Mouse (Mus musculus): ENCODE measurements at regions not wholly inside any gene's neighbourhood (a gene's known extent, or its start where the extent isn't known, plus 50 kb on each side); places are given as distances from the start of the nearest gene placed in this dataset.
A peak's percentile ranks its signal among the peaks of the same experiment; 100 is the strongest.

DNA sequence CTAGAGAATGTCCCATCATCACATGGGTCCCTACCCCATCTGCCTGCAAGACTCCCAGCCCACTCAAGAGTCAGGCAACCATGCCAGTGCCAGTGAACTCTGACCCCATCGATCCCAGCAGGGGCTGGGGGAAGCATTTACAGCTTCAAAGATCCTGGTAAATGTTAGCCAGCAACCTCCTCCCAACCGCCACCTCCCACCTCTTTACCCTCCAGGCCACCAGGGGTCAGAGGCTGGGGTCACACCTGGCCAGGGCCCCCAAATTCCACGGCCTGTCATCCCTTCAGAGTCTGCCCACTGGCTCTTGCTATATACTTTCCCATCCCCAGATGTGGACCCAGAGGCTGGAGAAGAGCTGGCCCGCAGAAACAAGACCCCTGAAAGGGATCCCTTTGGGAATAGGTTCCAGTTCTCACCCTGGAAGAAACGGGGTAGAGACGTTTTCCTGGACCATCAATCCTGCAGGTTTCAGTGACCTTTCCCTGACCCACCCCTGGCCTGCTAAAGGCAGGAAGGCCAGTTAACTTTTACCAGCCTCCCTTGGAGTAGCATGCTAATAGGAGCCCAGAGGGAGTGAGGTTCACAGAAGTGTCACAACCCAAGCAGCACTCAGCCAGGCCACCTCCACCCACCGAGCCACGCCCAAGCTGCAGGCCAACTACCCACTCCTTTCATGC is 132.9 kb upstream of the Zfp703 start:
- Histone ChIP-seq H3K27ac (no peak overlapping the region), H3K4me3 (no peak overlapping the region)
- intact Hi-C loops (cut with DNase I): no loop called here
- no peak for DNase-seq (ENCODE audit: extremely low spot score in 1 of 2, low spot score in 2 of 2)
- TF ChIP-seq CTCF (IDR thresholded peaks at IDR 0.05): no peak

DNA sequence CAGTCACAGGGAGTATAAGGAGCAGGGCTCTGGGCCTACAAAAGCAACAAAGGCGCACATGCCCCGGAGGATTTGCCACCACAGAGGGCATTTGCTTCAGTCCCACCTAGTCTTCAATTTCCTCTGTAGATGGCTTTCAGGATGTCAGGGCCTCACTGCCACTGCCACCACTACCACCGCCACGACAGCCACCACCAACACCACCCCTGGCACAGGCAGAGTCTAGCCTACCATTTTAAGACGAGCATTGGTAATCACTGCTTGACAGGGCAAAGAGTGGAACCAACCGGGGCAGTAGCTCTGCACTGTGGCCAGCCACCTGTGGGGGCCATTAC is 132.3 kb upstream of the Zfp703 start:
- no peak for TF ChIP-seq CTCF (IDR thresholded peaks at IDR 0.05)
- Histone ChIP-seq H3K4me3 (no peak overlapping the region), H3K27ac (no peak overlapping the region)
- intact Hi-C loops (cut with DNase I): no loop called here
- no peak for DNase-seq (ENCODE audit: extremely low spot score in 1 of 2, low spot score in 2 of 2)

DNA sequence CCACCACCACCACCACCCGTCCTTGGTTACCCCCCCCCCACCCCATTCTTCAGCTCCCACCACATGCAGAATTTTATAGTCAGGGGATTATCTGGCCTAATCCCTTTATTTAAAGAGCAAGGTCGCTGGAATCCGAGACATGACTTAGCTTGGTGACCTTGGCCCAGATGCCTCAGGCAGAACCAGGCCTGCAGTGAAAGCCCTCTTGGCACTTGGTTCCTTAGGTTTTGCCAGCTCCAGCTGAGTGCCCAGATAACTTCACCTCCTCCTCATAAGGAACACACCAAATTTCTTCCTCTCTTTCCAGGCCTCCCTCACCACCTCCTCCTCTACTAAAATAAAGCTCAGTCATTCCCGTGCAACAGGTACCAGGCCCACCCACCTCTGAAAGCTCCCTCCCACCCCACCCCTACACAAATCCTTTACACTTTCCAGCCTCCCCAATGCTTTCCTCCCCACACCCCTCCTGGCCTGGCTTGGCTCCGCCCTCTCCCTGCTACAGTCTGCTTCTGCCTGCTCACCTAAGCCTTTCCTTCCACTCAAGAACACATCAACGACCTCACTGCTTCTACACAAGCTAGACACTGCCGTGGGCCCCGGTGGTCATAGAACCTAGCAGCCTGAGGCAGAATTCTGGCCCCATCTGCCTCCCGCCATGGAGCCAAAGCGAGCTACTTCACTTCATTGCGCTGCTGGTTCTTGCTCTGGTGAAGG is 131.5 kb upstream of the Zfp703 start:
- no peak for DNase-seq (ENCODE audit: extremely low spot score in 1 of 2, low spot score in 2 of 2)
- TF ChIP-seq CTCF (IDR thresholded peaks at IDR 0.05): no peak
- Histone ChIP-seq H3K27ac (no peak overlapping the region), H3K4me3 (no peak overlapping the region)
- intact Hi-C loops (cut with DNase I): no loop called here

DNA sequence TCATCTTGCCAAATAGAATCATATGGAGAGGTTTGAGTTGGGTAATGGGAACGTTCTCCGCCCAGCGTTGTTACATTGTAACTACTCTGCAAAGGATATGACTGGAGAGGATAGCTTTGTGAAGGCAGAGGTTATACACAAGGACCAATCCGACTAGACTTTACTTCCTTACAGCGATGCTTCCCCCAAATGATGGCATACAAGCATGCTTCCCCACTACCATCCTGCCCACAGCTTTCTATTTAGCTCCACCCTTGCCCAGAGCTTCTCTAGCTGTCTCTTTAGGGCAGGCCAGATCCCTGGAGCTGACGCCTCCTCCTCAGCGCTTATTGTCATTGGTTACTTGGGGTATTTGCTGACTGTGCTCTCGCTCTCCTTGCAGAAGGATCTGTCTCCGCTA is 130.1 kb upstream of the Zfp703 start:
- intact Hi-C loops (cut with DNase I): no loop called here
- DNase-seq (ENCODE audit: extremely low spot score in 1 of 2, low spot score in 2 of 2): no peak
- Histone ChIP-seq H3K27ac (no peak overlapping the region), H3K4me3 (no peak overlapping the region)
- TF ChIP-seq CTCF (IDR thresholded peaks at IDR 0.05): no peak

DNA sequence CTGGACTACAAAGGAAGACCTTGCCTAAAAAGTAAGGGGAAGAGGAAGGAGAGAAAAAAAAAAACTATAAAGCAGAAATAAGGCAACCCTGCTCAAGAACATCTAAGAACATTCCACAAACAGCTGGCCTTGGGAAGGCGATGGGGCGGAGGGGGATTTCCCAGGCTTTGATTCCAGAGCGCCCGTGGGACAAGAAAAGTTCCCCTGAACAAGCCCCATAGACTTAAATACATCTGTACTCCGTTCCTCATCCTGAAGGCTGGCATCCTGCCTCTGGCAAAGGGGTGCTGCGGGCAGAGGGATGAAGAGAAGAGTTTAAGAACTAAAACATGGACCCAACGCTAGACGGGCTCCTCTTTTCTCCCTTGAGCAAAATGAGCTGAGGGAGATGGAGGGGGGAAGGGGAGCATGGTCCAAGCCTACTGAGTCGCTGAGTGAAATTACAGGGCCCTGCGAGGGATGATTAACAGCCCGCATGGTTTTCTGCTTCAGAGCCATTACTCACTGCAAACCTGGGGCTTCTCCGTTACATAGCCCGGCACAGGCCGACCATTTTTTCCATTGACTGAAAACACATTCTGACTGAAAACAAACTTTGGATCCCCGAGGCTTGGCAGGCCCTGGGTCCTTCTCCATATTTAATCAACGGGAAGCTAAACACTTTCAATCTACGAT is 128.9 kb upstream of the Zfp703 start:
- no peak for DNase-seq (ENCODE audit: extremely low spot score in 1 of 2, low spot score in 2 of 2)
- intact Hi-C loops (cut with DNase I): loop anchor here (2.0 kb wide), 1 partner anchor 129 kb away; the partner anchor contains the start of gene Zfp703
- Histone ChIP-seq H3K4me3 (no peak overlapping the region), H3K27ac (no peak overlapping the region)
- TF ChIP-seq CTCF (IDR thresholded peaks at IDR 0.05): no peak

DNA sequence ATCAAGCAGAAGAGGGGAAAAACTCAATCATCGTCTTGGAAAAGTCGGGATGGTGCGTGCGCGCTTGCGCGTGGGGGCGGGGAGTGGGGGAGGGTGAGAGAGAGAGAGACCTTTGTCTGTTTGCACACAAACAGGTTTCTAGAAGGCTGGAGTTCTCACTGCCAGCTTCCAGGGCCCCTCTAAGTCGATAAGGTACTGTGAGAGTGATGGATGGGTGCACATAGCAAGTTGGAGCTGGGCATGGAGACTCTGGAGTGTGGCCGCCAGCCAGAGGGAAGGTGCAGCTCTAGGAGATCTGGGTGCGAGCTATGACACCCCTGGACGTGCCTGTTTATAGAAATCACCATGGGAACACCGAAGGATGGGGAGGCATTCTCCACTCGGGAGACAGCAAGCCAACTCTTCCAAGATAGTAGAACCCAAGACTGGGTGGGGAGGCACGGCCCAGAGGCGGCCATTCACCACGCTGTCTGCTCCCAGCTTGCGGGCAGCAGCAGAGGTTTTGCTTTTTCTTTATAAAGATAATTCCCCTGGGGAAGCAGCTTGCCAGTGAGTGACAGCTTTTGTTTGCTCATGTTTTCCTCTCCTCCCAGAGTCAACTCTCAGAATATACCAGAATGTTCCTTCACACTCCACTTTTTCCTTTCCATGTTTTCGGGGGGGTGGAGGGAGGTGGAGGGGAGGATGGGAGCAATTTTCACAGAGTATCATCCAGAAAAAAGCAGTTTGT is 128.0 kb upstream of the Zfp703 start:
- Histone ChIP-seq H3K4me3 (no peak overlapping the region), H3K27ac (no peak overlapping the region)
- TF ChIP-seq CTCF (IDR thresholded peaks at IDR 0.05): no peak
- intact Hi-C loops (cut with DNase I): loop anchor here (2.0 kb wide), 1 partner anchor 128 kb away; the partner anchor contains the start of gene Zfp703
- DNase-seq (ENCODE audit: extremely low spot score in 1 of 2, low spot score in 2 of 2): no peak

DNA sequence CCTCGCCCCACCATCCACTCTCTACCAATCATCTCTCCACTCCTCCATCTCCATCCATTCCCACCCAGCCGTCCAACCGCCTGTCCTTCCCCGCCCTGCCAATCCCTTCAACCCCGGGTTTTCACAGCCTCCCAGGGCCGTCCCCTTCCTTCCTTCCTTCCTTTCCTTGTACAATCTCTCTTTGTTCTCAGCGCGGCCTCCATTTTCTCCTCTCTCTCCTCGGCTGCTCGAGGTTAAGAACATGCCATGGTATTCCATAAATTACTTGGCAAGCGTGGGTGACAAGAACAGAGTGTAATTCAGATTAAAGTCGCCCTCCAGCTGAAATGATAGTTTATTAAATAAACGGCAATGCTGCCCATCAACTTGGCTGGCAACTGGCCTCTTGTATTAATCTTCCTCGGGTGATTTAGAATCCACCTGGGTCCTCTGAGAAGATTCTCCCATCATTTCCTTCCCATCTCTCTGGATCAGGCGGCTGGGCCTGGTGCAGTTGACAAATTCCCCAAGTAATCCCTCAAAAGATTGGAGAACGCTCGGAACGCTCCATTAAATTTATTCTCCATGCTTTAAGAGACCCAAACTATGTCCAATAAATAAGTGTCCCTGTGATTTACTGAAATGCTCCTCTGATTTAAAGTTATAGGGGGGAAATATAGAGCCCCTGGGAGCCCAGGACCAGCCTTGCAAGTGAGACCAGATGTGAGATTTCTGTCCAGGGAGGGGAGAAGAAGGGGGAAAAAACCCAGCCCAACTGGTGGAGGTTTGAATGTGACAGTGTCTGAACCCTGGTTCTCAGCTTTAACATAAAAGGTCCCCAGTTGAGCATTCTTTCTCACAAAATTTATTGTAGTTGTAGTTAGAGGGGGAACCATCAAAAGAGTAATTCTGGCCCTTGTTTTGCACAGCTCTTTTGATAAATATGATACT is 125.0 kb upstream of the Zfp703 start:
- peak overlapping the region; percentile 8; the same call in 1 of the 2 replicates for H3K27ac ChIP-seq
- TF ChIP-seq CTCF (IDR thresholded peaks at IDR 0.05): no peak
- intact Hi-C loops (cut with DNase I): no loop called here
- DNase-seq (ENCODE audit: extremely low spot score in 1 of 2, low spot score in 2 of 2): no peak
- H3K4me3 ChIP-seq: no peak overlapping the region

DNA sequence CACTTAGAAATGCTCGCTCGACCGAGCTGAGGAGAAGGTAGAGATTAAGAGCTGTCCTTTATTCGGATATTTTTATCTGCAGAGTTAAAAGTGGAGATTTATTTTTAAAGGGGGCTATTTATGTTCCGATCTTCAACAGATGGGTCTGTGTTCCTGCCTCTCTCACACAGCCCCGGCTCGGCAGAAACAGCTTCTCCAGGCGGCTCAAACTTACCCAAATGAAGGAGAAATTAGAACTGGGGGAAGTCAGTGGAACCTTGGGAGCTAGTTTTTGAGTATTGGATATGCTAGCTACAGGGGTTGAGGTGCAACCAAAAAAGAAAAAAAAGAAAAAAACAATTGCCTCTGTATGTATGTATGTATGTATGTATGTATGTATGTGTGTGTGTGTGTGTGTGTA is 124.2 kb upstream of the Zfp703 start:
- no peak for DNase-seq (ENCODE audit: extremely low spot score in 1 of 2, low spot score in 2 of 2)
- no peak for TF ChIP-seq CTCF (IDR thresholded peaks at IDR 0.05)
- intact Hi-C loops (cut with DNase I): no loop called here
- Histone ChIP-seq H3K27ac (peak overlapping the region; percentile 40; the same call in 1 of the 2 replicates), H3K4me3 (no peak overlapping the region)

DNA sequence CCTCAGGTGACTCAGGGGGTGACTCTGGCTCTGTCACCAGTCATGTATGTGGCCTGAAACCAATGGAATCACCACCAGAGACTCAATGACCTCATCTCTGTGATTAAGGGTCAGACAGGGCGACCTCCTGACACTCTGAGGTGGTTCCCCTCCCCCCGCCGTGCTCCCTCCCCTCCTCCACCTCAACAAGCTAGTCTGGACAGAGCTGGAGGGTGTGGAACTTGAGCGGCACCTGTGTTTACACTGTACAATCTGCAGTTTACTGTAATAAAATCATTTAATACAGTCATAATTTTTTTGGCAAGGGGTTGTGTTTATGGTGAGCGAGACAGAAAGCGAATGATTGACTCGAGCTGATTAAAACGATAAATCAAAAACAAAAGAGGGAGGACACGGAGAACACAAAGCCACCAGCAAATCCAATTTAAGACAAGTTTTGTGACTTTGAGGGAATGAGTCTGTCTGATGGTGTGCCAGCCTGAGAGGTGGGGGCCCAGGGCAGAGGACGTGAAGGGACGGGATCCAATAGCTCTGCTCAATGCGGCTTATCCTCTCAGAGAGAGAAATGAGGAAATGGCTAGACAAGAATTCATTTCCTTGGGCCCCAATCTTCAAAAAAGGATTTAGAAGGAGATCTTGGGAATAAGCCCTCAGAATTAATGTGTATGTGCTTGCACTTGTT is 122.4 kb upstream of the Zfp703 start:
- intact Hi-C loops (cut with DNase I): no loop called here
- TF ChIP-seq CTCF (IDR thresholded peaks at IDR 0.05): no peak

DNA sequence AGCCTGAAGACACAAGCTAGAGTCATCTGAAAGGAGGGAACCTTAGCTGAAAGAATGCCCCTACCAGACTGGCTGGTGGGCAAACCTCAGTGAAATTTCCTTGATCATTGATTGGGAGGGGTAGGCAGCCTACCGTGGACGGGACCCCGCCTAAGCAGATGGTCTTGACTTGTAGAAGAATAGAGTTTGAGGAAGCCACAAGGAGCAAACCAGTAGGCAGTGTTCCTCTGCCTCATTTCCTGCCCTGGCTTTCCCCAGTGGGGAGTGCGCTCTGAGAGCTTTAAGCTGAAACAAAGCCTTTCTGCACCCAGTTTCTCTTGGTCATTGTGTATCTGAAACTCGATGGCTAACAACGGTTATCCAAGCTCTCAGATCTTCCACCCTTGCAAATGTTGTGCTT is 121.9 kb upstream of the Zfp703 start:
- no peak for TF ChIP-seq CTCF (IDR thresholded peaks at IDR 0.05)
- H3K27ac ChIP-seq: no peak overlapping the region
- H3K4me3 ChIP-seq: no peak overlapping the region
- no peak for DNase-seq (ENCODE audit: extremely low spot score in 1 of 2, low spot score in 2 of 2)
- intact Hi-C loops (cut with DNase I): no loop called here

More for the DNA sequence above, 122.4 kb upstream of the Zfp703 start:
- DNase-seq (ENCODE audit: extremely low spot score in 1 of 2, low spot score in 2 of 2): no peak
- no peak overlapping the region for H3K27ac ChIP-seq
- H3K4me3 ChIP-seq: no peak overlapping the region

All from left cerebral cortex, adult 2 months (tissue).